Mouse (Mus musculus) mesoderm, embryonic 11.5 days (tissue): ENCODE data around the gene Zdhhc6.
A peak's percentile ranks its signal among the peaks of the same experiment; 100 is the strongest.

Experiments
- DNase-seq: peaks from one replicate; pipeline ENCODE4 v3.0.0-alpha.2; 2012; ENCODE audit warnings: low read depth, low spot score

The Zdhhc6 gene

DNA sequence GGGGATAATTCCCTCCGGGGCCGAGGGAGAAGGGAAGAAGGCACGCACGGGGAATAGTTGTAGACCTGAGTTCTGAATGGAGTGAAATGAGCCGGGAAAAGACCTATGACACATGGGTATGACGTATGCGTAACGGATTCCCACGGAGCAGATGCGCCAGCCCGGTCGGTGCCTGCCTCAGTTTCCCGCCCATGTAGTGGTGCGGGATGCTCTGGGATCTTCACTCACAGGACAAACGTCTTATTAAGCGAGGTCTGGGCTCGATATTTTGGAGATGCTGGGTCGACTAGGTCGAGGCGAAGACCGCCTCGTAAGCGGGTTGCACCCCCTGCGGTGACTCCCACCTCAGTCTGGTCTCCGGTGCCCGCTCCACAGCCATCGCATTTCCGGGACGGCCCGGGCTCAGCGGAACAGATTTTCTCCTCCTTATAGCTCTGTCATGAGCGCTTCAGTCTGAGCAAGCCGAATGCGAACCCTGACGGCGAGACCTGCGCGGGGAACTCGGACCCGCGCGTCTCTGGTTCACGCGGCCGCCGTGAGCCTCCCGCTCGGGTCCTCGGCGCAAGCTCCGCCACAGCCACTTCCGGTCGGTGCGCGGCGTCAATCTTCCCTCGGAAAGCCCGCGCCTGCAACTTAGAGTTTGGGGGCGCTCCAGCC lies at the start of gene Zdhhc6:
Gene Zdhhc6, minus strand, starts transcription at position 581 of the 657 bp plus-strand sequence.
- peak; percentile 73 for DNase-seq

DNA sequence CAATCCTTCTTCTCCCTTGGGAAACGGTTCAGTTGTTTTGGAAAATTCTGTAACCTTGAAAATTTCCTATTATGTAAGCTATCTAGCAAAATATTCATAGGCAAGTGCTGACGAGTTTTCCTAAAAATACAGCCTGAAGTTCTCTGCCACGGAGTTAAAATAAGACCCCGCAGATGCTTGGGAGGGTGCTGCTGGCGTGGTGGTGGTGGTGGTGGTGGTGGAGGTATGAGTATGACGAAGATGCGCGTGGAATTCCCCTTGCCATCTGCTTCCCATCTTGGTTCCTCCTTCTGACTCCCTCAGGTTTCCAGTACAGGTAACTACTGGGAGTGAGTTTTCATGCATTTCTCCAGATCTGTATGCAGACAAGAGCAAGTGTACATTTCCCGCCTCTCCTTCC lies 46.8 kb upstream of the Zdhhc6 start:
- no peak for DNase-seq

DNA sequence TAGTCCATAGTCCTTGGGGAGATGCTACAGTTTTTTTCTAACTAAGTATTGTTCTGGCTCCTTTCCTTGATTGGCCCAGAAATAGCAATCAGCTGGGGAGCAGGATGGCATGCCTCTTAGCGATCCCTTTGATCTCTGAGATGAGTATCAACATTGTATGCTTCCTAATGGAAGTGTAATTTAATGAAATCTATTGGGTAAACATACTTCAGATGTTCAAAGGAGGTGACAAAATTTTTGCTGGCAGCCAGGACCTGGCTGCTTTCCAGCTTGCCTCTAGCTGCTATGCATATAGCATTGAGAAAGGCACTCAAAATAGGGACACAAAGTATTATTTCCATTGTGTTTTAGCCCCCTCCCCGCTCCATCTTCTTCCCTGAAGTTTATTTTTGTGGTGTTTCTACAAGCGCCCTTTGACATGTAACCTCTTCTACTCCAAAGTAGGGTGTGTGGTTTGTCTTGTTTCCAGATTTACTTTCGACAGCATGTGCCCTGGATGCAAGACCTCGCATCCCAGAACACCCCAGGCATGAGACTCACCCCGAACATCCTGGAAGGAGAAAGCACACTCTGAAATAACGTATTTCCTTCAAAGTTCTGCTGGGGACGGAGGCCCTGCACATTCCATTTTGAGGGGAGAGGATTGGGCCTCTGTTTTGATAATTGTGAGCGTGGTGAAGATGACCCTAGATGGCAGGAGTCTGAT lies 35.0 kb upstream of the Zdhhc6 start:
- DNase-seq, result no peak

- DNase-seq, result no peak
Observed at GRCm38 (mm10) chr19:55348187-55348586, 32.4 kb upstream of the Zdhhc6 start.

- no peak for DNase-seq
Observed at GRCm38 (mm10) chr19:55343274-55343673, 27.4 kb upstream of the Zdhhc6 start.

DNA sequence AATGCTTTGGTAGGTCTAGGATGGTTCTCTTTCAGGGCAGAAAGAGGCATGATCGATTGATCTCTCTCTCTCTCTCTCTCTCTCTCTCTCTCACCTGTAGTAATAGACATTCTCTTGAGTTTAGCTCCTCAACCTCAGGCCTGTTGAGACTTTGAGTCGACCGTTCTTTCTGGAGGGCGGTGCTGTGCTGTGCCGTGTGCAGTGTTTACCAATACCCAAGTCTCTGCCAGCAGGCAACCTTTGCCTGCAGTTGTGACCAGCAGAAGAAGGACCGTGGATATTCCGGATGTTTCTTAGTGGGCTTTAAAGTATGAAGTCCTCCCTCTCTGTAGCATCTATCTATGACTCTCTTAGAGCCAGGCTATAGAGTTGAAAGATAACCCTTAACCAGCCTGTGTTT lies 26.6 kb upstream of the Zdhhc6 start:
- DNase-seq, result no peak

GRCm38 (mm10) chr19:55341377-55341776 lies 25.5 kb upstream of the Zdhhc6 start:
- DNase-seq, result no peak

DNA sequence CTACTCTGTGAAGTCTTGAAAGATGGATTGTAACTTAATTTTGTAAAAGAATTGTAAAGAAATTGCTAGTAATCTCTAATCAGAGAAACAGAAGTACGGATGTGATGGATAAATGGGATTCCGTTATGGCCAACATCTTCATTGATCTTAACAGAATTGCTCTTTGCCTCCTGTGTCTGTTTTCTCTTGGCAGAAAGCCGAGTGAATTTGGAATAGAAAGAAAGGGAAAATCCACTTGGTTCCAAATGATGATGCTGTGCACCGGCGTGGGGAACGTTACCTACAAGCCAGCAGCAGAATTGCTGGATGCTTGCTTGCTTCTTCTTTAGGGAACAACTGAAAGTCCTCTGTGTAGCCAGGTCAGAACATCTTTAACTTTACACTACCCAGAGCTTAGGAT lies 24.7 kb upstream of the Zdhhc6 start:
- no peak for DNase-seq

- no peak for DNase-seq
Observed at GRCm38 (mm10) chr19:55337664-55338063, 21.8 kb upstream of the Zdhhc6 start.

DNA sequence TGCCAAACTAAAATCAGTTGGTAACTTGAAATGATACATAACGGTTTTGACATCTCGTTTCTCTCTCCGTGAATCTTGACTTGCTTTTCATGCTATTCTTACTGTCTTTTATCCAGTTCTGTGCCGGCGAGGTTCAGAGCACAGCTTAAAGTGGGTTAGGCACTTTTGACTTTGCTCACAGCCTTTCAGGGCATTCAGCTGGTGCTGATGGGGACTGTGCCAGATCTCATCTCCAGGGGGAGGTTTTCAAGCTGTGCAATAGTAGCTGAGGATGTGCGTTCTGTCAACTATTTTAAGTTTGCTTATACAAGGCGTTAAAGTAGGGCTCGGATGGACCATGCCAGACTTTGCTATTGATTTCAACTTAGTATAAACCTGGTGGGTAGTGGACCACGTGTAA lies 21.2 kb upstream of the Zdhhc6 start:
- DNase-seq, result no peak

DNA sequence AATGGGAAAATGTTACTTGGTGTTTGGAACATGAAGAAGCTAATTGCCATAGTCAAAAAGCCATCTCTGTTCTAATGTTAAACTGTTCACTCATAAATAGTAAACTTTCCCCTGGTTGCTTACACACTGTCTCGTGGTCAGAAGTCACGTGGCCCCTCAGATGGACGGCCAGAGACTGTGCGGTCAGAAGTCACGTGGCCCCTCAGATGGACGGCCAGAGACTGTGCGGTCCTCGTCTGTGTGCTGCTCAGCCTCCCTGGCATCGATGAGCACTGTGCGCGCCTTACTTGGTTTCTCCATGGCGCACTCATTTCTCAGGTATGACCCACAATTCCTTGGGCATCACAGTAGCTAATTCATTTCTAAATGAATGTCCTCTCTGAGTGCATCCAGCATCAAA lies 20.6 kb upstream of the Zdhhc6 start:
- DNase-seq, result no peak

- DNase-seq, result peak; percentile 10
Observed at GRCm38 (mm10) chr19:55335881-55336280, 20.0 kb upstream of the Zdhhc6 start.

DNA sequence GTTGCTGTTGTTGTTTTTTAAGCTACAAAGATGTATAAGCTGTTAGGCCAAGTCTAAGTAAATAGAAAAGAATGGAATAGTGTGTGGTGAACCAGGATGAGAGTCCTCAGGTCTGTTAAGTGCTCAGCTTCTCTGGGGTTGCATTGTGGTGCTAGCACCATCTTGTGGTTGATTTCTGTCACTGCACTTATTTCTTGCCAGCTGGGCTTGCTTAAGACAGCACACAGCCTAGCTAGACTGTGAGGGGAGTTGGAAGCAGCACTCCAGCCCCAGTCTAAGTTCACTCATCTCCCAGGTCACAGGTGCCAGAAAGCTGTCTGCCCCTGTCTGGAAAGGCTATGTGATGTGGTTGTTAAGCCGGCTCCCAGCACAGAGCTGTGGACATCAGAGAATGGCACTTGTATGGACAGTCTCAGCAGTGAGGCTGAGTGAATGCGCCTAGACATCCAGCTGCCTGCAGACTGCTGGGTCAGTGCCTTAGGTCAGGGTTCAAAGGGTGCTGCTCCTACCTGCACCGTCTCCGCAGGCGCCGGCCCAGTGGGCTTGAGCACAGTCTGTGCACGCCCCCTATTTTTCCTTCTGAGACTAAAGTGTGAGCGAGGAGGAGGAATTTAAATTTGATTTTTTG lies 16.9 kb upstream of the Zdhhc6 start:
- DNase-seq, result peak; percentile 86

- no peak for DNase-seq
Observed at GRCm38 (mm10) chr19:55331776-55332175, 15.9 kb upstream of the Zdhhc6 start.

- no peak for DNase-seq
Observed at GRCm38 (mm10) chr19:55327510-55327909, 11.7 kb upstream of the Zdhhc6 start.

- DNase-seq, result no peak
Observed at GRCm38 (mm10) chr19:55322604-55323003, 6.8 kb upstream of the Zdhhc6 start.

GRCm38 (mm10) chr19:55319521-55319920 lies 3.7 kb upstream of the Zdhhc6 start:
- DNase-seq, result no peak

GRCm38 (mm10) chr19:55319036-55319435 lies 3.2 kb upstream of the Zdhhc6 start:
- no peak for DNase-seq

GRCm38 (mm10) chr19:55316901-55317300 lies 1.1 kb upstream of the Zdhhc6 start:
- no peak for DNase-seq

GRCm38 (mm10) chr19:55316109-55316714 lies 380 bp upstream of the Zdhhc6 start, which contains the start of gene Vti1a:
Vti1a (plus strand) TSS chr19:55316295.
- peak; percentile 96 for DNase-seq

DNA sequence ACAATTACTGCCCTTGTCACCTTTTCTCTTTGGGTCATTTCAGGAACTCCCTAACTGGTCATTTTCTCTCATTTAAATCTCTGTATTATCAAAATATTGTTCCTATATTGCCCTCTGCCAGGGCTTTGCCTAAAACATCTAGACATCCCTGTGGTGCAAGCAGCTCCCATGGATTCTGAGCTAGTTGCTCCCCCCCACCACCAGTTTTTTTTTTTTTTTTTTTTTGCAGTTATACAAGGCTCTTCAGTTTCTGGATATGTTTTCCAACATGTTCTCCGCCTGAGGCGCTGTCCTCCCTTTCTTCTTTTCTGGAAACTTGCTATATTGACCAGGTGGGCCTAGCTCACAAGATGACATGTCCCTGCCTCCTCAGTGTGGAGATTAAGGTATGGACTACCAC lies 2.2 kb downstream of the Zdhhc6 start:
- no peak for DNase-seq

GRCm38 (mm10) chr19:55311874-55312273 lies 4.0 kb downstream of the Zdhhc6 start:
- no peak for DNase-seq
